Mouse (Mus musculus): Measurements from ENCODE around the gene Iqsec3.

GRCm38 (mm10) chr6:121508266-121508665, 34.8 kb upstream of the Iqsec3 start:
- no peak for TF ChIP-seq MAFK (IDR thresholded peaks at IDR 0.05; ENCODE audit: insufficient read depth, low read depth, low read length)
- no peak for TF ChIP-seq CHD2 (IDR thresholded peaks at IDR 0.05; ENCODE audit: low read depth, low read length)
- no peak for TF ChIP-seq ZNF384 (IDR thresholded peaks at IDR 0.05; ENCODE audit: low read depth, low read length)
